Mouse (Mus musculus): ENCODE measurements around the gene Agpat1.

DNA sequence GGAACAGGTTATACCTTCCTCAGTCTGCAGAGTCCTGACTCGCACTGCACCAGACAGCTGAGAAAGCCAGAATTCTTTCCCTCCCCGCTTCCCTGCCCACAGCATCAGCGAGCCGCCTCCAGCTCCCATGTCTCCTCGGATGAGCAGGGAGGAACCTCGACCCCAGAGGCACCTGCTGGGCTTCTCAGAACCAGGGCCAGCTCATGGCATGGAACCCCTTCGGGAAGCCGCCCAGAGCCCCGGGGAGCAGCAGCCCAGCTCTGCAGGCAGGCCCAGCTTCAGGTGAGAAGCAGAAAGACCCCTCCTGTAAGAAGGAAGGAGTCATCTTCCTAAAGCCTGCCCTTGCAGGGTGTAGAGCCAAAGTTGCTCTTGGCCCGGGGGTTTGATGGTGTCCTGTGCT is 48.5 kb downstream of the Agpat1 start:
- TF ChIP-seq POLR2A (IDR thresholded peaks at IDR 0.05; ENCODE audit: control insufficient read depth, low read depth, low read length) (no peak), CTCF (IDR thresholded peaks at IDR 0.05; ENCODE audit: control insufficient read depth, insufficient read depth, insufficient replicate concordance, low read depth, low read length) (no peak)
